ENCODE assay signal across 27 mouse cellular contexts in the genomic region with DNA sequence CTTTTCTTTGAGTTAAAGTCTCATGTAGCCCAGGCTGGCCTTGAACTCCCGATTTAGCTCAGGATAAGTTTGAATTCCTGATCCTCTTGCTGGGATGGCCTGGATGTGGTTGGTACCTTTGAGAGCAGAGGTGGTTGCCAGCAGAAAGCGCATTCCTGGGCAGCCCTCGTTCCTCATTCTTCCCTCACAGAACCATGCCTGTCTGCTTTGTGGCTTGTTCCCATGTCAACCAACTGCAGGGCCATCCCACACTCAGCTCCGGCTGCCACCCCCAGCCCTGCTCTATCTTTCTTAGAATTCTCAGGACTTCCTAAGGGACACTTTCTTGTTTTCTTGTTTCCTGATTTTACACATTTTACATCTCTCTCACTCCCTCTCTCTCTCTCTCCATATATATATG. TPM values are rescaled to one million over a fixed set of nuclear protein-coding genes. Genes with fewer than 3 reads are reported as not detected.
DNase-seq lines count a peak whose midpoint lies in the region; ATAC-seq lines count a peak whose summit lies in the region.
"Had no signal": no experiment of that assay in that cellular context is flagged by ENCODE, and none has a peak within 500 bp of the region (broad histone marks: within the 10 kb centered on the region; RNA-seq: fewer than 3 reads in every experiment).

No protein-coding gene starts in this region.

- no peak overlapping the region for H3K4me2 ChIP-seq in heart, embryonic 12.5 days
- H3K4me2 ChIP-seq: forebrain, embryonic 15.5 days; heart, embryonic 15.5 days; limb, embryonic 12.5 days; liver, embryonic 15.5 days; lung, embryonic 15.5 days; midbrain, embryonic 12.5 days had no signal

- H3K4me3 ChIP-seq in heart, embryonic 12.5 days = no peak overlapping the region
- H3K4me3 ChIP-seq: forebrain, embryonic 15.5 days; heart, embryonic 15.5 days; limb, embryonic 12.5 days; liver, embryonic 15.5 days; lung, embryonic 15.5 days; megakaryocyte, embryonic 14.5 days; midbrain, embryonic 12.5 days had no signal

- H3K27ac ChIP-seq in heart, embryonic 12.5 days (ENCODE audit: poor library complexity, severe bottlenecking) = no peak overlapping the region
- H3K27ac ChIP-seq: forebrain, embryonic 15.5 days; heart, embryonic 15.5 days; limb, embryonic 12.5 days; liver, embryonic 15.5 days; lung, embryonic 15.5 days; midbrain, embryonic 12.5 days had no signal

- intact Hi-C loops in left cerebral cortex, postnatal 25 days (cut with DNase I) = no loop called here

- H3K9me3 ChIP-seq in heart, embryonic 12.5 days (replicated peaks) = no peaks in the 10 kb centered on the region
- H3K9me3 ChIP-seq: forebrain, embryonic 15.5 days; heart, embryonic 15.5 days; limb, embryonic 12.5 days; liver, embryonic 15.5 days; lung, embryonic 15.5 days; megakaryocyte, embryonic 14.5 days; midbrain, embryonic 12.5 days had no signal

- no peak for ATAC-seq in heart, embryonic 12.5 days (ENCODE audit: insufficient number of reproducible peaks, low FRiP score)
- 0 out of 2 replicates have a peak, but pooled peaks have one; percentile 29 for ATAC-seq in granulocyte monocyte progenitor cell, adult 5-6 weeks (replicated peaks; ENCODE audit: poor library complexity, severe bottlenecking)
- ATAC-seq: activated CD4-positive, CD25-positive, alpha-beta regulatory T cell, adult 4 months; forebrain, embryonic 15.5 days; hindbrain, embryonic 16.5 days had no signal

- 44% methylated on average over 4 of the region's 4 CpGs for WGBS in heart, embryonic 12.5 days

- no peaks in the 10 kb centered on the region for H3K36me3 ChIP-seq in heart, embryonic 12.5 days
- H3K36me3 ChIP-seq: forebrain, embryonic 15.5 days; heart, embryonic 15.5 days; limb, embryonic 12.5 days; liver, embryonic 15.5 days; lung, embryonic 15.5 days; midbrain, embryonic 12.5 days had no signal

- peak; percentile 87 for DNase-seq in heart, adult 11 months
- peak; percentile 51 to 69 for DNase-seq in left cerebral cortex, postnatal 25 days (ENCODE audit: low spot score in 2 of 2)
- no peak for DNase-seq in left cerebral cortex, adult 11 months (ENCODE audit: low spot score)
- peak; percentile 45 for DNase-seq in Muller cell, postnatal 12 days (ENCODE audit: inconsistent ontology term)
- no peak for DNase-seq in cerebellum, adult 11 months
- DNase-seq: adrenal gland, adult 2 months; adrenal gland, postnatal 36 days; cerebellum, adult 8-10 months; cerebellum, postnatal 25 days; kidney, adult 18-20 months; kidney, postnatal 36 days; right cerebral cortex, postnatal 4 days; thymus, adult 2 months; thymus, postnatal 36 days had no signal

- H3K4me1 ChIP-seq in heart, embryonic 12.5 days (replicated peaks) = peaks cover 7% of the 10 kb centered on the region

- H3K27me3 ChIP-seq in heart, embryonic 12.5 days (replicated peaks) = peaks cover 74% of the 10 kb centered on the region

- H3K9ac ChIP-seq in heart, embryonic 12.5 days = no peak overlapping the region
- H3K9ac ChIP-seq: forebrain, embryonic 15.5 days; heart, embryonic 15.5 days; limb, embryonic 12.5 days; liver, embryonic 15.5 days; lung, embryonic 15.5 days; midbrain, embryonic 12.5 days had no signal

RNA-seq across cellular contexts. Expression of gene H2-DMb2, which starts 1.7 kb away (rescaled TPM):
- polyA plus RNA-seq in heart, embryonic 12.5 days (2016; fragmentation: Nextera tagmentation; extraction: Ambion mirVana) = 0.21 TPM in 1 of 2 replicates, not detected in the other
- total RNA-seq in left cerebral cortex, postnatal 25 days (2021) = under 1 TPM; 0.46 to 0.92 TPM
- 3.2 and 3.6 TPM in 2 replicates for total RNA-seq in granulocyte monocyte progenitor cell, adult 5-6 weeks (2014; fragmentation: Nextera tagmentation)
- 3.8 and 7.1 TPM in 2 replicates for total RNA-seq in granulocyte monocyte progenitor cell, adult 5-6 weeks (2017)
- polyA plus RNA-seq: embryonic facial prominence, embryonic 11.5 days; hindbrain, embryonic 11.5 days had no signal

RNA-seq across cellular contexts. Expression of gene H2-DMb1, which starts 11.4 kb away (rescaled TPM):
- 0.33 and 0.41 TPM in 2 replicates for polyA plus RNA-seq in heart, embryonic 12.5 days (2016; fragmentation: Nextera tagmentation; extraction: Ambion mirVana)
- total RNA-seq in left cerebral cortex, postnatal 25 days (2021) = 1 to 10 TPM in 1 of 2 experiments, under 1 TPM in 1; 0.94 to 1.5 TPM
- 55.3 and 56.9 TPM in 2 replicates for total RNA-seq in granulocyte monocyte progenitor cell, adult 5-6 weeks (2014; fragmentation: Nextera tagmentation)
- total RNA-seq in granulocyte monocyte progenitor cell, adult 5-6 weeks (2017) = 47.9 and 48.5 TPM in 2 replicates

RNA-seq across cellular contexts. Expression of gene Brd2, which starts 19.0 kb away (rescaled TPM):
- 89.4 and 90.6 TPM in 2 replicates for polyA plus RNA-seq in heart, embryonic 12.5 days (2016; fragmentation: Nextera tagmentation; extraction: Ambion mirVana)
- total RNA-seq in left cerebral cortex, postnatal 25 days (2021) = 100 to 1,000 TPM; 178 to 192 TPM
- 165 and 218 TPM in 2 replicates for total RNA-seq in granulocyte monocyte progenitor cell, adult 5-6 weeks (2014; fragmentation: Nextera tagmentation)
- 273 and 284 TPM in 2 replicates for total RNA-seq in granulocyte monocyte progenitor cell, adult 5-6 weeks (2017)

RNA-seq across cellular contexts. Expression of gene H2-DMa, which starts 22.1 kb away (rescaled TPM):
- 3.9 and 7.8 TPM in 2 replicates for polyA plus RNA-seq in heart, embryonic 12.5 days (2016; fragmentation: Nextera tagmentation; extraction: Ambion mirVana)
- total RNA-seq in left cerebral cortex, postnatal 25 days (2021) = 10 to 100 TPM; 26.0 to 26.5 TPM
- 97.2 and 116 TPM in 2 replicates for total RNA-seq in granulocyte monocyte progenitor cell, adult 5-6 weeks (2014; fragmentation: Nextera tagmentation)
- total RNA-seq in granulocyte monocyte progenitor cell, adult 5-6 weeks (2017) = 40.2 and 41.8 TPM in 2 replicates

RNA-seq across cellular contexts. Expression of gene Tap1, which starts 45.9 kb away (rescaled TPM):
- polyA plus RNA-seq in heart, embryonic 12.5 days (2016; fragmentation: Nextera tagmentation; extraction: Ambion mirVana) = 1.1 TPM in 2 replicates
- 1 to 10 TPM; 1.5 to 1.8 TPM for total RNA-seq in left cerebral cortex, postnatal 25 days (2021)
- total RNA-seq in granulocyte monocyte progenitor cell, adult 5-6 weeks (2014; fragmentation: Nextera tagmentation) = 45.4 and 60.7 TPM in 2 replicates
- 81.6 and 89.7 TPM in 2 replicates for total RNA-seq in granulocyte monocyte progenitor cell, adult 5-6 weeks (2017)

Comparison
In these comparisons a context has a peak if more than half of its experiments do, and no peak if none do; other contexts are left out.
1. DNase-seq: peak in heart, adult 11 months (single experiment), left cerebral cortex, postnatal 25 days (2 of 2) and Muller cell, postnatal 12 days (single experiment); none in left cerebral cortex, adult 11 months (single experiment) and cerebellum, adult 11 months (single experiment).
2. RNA of gene H2-DMb1, which starts 11.4 kb away (total RNA-seq): 47.9 to 56.9 TPM in granulocyte monocyte progenitor cell, adult 5-6 weeks; 0.94 to 1.5 TPM in left cerebral cortex, postnatal 25 days; every median in the first group is over 10 times any median in the second.